Mouse (Mus musculus) mouse embryonic stem cell (cell line): ENCODE measurements at regions not wholly inside any gene's neighbourhood (a gene's known extent, or its start where the extent isn't known, plus 50 kb on each side); places are given as distances from the start of the nearest gene placed in this dataset.

Experiments
- in situ Hi-C, 2 experiments: fragments of 300-500 bp; cut with MboI; formaldehyde crosslinking; loops; 1 replicate in 1 of 2; 3 replicates in 1 of 2; pipeline ENCODE4 v1.14.3; 2019 to 2020; ENCODE audit warnings: low sequenced_read_pairs in 2 of 2, low pct_unique_long_range_greater_than_20kb in 1 of 2, mixed read lengths in 1 of 2; ENCODE audit not compliant: unreplicated experiment in 1 of 2

- in situ Hi-C loops: no loop called here
These were observed 1271.2 kb downstream of the Synb start for GRCm38 (mm10) chr14:68022925-68023324.

- in situ Hi-C loops: no loop called here
These were observed 1272.9 kb downstream of the Synb start for GRCm38 (mm10) chr14:68021240-68021639.

GRCm38 (mm10) chr14:68020769-68021168, 1273.3 kb downstream of the Synb start:
- in situ Hi-C loops: no loop called here

GRCm38 (mm10) chr14:68018686-68019085, 1275.4 kb downstream of the Synb start:
- in situ Hi-C loops: no loop called here

GRCm38 (mm10) chr14:67996790-67997417, 1297.2 kb downstream of the Synb start:
- in situ Hi-C loops: loop anchor here (10.0 to 25.0 kb wide), 3 partner anchors 138 to 498 kb away; no protein-coding TSS in a partner anchor

GRCm38 (mm10) chr14:67993611-67994051, 1300.5 kb downstream of the Synb start:
- in situ Hi-C loops: loop anchor here (5.0 to 25.0 kb wide), 5 partner anchors 74 to 501 kb away; no protein-coding TSS in a partner anchor

- in situ Hi-C loops: loop anchor here (5.0 to 25.0 kb wide), 5 partner anchors 74 to 502 kb away; no protein-coding TSS in a partner anchor
These were observed 1301.0 kb downstream of the Synb start for GRCm38 (mm10) chr14:67993142-67993541.

- in situ Hi-C loops: loop anchor here (5.0 to 25.0 kb wide), 5 partner anchors 75 to 503 kb away; no protein-coding TSS in a partner anchor
These were observed 1302.0 kb downstream of the Synb start for GRCm38 (mm10) chr14:67992088-67992487.

GRCm38 (mm10) chr14:67990271-67990670, 1303.8 kb downstream of the Synb start:
- in situ Hi-C loops: loop anchor here (5.0 to 25.0 kb wide), 5 partner anchors 77 to 505 kb away; no protein-coding TSS in a partner anchor
